ENCODE assay signal across 13 mouse cellular contexts in the genomic region with DNA sequence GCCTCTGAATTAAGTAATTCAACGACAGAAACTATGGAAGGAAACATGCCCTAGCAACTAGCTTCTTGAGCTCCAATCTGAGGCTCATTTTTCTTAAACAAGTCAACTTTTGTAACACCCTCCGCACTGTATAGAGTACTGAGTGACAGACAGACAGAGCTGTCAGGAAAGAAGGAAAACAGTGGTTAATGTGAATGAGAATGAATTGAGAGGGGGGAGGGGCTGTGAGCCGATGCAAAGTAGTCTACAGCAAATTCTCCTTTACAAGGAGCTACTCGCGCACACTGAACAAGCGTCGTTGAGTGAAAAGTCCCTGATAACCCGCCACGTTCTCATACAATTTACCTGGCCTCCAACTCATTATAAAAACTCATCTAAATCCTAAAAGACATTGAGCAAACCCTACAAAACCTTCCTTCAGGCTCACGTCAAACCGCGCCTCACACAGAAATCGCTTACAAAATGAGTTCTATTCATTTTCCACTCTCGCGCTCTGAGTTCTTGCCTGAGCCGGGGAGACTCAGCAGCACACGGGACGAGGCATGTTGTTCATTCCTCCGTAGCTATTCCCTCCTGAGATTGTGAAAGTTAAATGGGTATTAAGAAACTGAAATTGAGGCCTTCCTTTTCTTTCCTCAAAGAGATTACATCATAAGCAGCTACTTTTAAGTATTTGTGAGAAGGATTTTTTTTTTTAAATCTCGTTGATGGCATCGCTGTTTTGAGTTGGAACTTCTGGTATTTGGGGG. TPM values are rescaled to one million over a fixed set of nuclear protein-coding genes. Genes with fewer than 3 reads are reported as not detected.
DNase-seq lines count a peak whose midpoint lies in the region; ATAC-seq lines count a peak whose summit lies in the region.
"Had no signal": no experiment of that assay in that cellular context is flagged by ENCODE, and none has a peak within 500 bp of the region (broad histone marks: within the 10 kb centered on the region; RNA-seq: fewer than 3 reads in every experiment).

No protein-coding gene starts in this region.

- H3K4me2 ChIP-seq in lung, embryonic 16.5 days (ENCODE audit: low read depth, low read length), result peak overlapping the region; percentile 38
- H3K4me2 ChIP-seq in forebrain, embryonic 12.5 days, result peak overlapping the region; percentile 37
- H3K4me2 ChIP-seq in hindbrain, embryonic 14.5 days (replicated peaks), result 0 out of 2 replicates have a peak overlapping the region, but pooled peaks have one; percentile 2
- peak overlapping the region; percentile 21 for H3K4me2 ChIP-seq in midbrain, embryonic 16.5 days (ENCODE audit: low read length)
- H3K4me2 ChIP-seq in kidney, embryonic 14.5 days (replicated peaks; ENCODE audit: low read depth, low read length), result no peak overlapping the region
- H3K4me2 ChIP-seq: liver, embryonic 11.5 days had no signal

- peak overlapping the region; percentile 7; the same call in 1 of the 2 replicates for H3K4me3 ChIP-seq in lung, embryonic 16.5 days (ENCODE audit: low read length)
- H3K4me3 ChIP-seq in forebrain, embryonic 12.5 days (replicated peaks), result no peak overlapping the region
- no peak overlapping the region for H3K4me3 ChIP-seq in hindbrain, embryonic 14.5 days (replicated peaks; ENCODE audit: low read length)
- no peak overlapping the region for H3K4me3 ChIP-seq in midbrain, embryonic 16.5 days (ENCODE audit: low read depth, low read length)
- H3K4me3 ChIP-seq in kidney, embryonic 14.5 days (ENCODE audit: low read length), result no peak overlapping the region

- 41% methylated on average over 21 of the region's 21 CpGs for WGBS in lung, embryonic 16.5 days
- 28% methylated on average over 21 of the region's 21 CpGs for WGBS in forebrain, embryonic 12.5 days
- WGBS in hindbrain, embryonic 14.5 days, result 43% methylated on average over 21 of the region's 21 CpGs
- WGBS in midbrain, embryonic 16.5 days, result 43% methylated on average over 21 of the region's 21 CpGs
- WGBS in kidney, embryonic 14.5 days, result 72% methylated on average over 21 of the region's 21 CpGs

- no peak for DNase-seq in lung, postnatal 4 days
- peak; percentile 36 for DNase-seq in hindbrain, embryonic 14.5 days (ENCODE audit: low spot score)
- no peak for DNase-seq in heart, postnatal 10 days
- DNase-seq: heart, adult 18-20 months; kidney, postnatal 14 days; right cerebral cortex, postnatal 25 days had no signal

- H3K27me3 ChIP-seq in lung, embryonic 16.5 days (ENCODE audit: control insufficient read depth, insufficient read depth, low read depth, low read length), result no peaks in the 10 kb centered on the region
- H3K27me3 ChIP-seq in forebrain, embryonic 12.5 days, result no peaks in the 10 kb centered on the region
- H3K27me3 ChIP-seq in hindbrain, embryonic 14.5 days (ENCODE audit: control insufficient read depth, insufficient read depth, low read length), result no peaks in the 10 kb centered on the region
- no peaks in the 10 kb centered on the region for H3K27me3 ChIP-seq in midbrain, embryonic 16.5 days (ENCODE audit: control insufficient read depth, insufficient read depth, low read depth, low read length)
- no peaks in the 10 kb centered on the region for H3K27me3 ChIP-seq in kidney, embryonic 14.5 days (ENCODE audit: control insufficient read depth, insufficient read depth, low read length)
- H3K27me3 ChIP-seq: Patski had no signal

- intact Hi-C loops in heart, postnatal 10 days (cut with DNase I), result no loop called here

- ATAC-seq in lung, embryonic 16.5 days (ENCODE audit: low read depth), result no peak
- peak; percentile 66; the same call in 1 of the 2 replicates for ATAC-seq in forebrain, embryonic 12.5 days (ENCODE audit: low FRiP score)
- ATAC-seq in hindbrain, embryonic 14.5 days (ENCODE audit: low FRiP score), result no peak
- ATAC-seq in midbrain, embryonic 16.5 days, result no peak
- no peak for ATAC-seq in megakaryocyte-erythroid progenitor cell, adult 5-6 weeks (replicated peaks; ENCODE audit: low FRiP score, low TSS enrichment, poor library complexity, severe bottlenecking)
- ATAC-seq in kidney, embryonic 14.5 days (ENCODE audit: low FRiP score, low TSS enrichment), result no peak
- ATAC-seq: Patski had no signal

- 0 out of 2 replicates have a peak, but pooled peaks cover 2% of the 10 kb centered on the region for H3K4me1 ChIP-seq in lung, embryonic 16.5 days (replicated peaks; ENCODE audit: control insufficient read depth, insufficient read depth, low read length)
- peaks cover 24% of the 10 kb centered on the region for H3K4me1 ChIP-seq in forebrain, embryonic 12.5 days
- 0 out of 2 replicates have a peak, but pooled peaks cover 2% of the 10 kb centered on the region for H3K4me1 ChIP-seq in hindbrain, embryonic 14.5 days (replicated peaks; ENCODE audit: control insufficient read depth, insufficient read depth, low read length)
- H3K4me1 ChIP-seq in midbrain, embryonic 16.5 days (ENCODE audit: control insufficient read depth, insufficient read depth, low read length), result peaks cover 6% of the 10 kb centered on the region
- H3K4me1 ChIP-seq in kidney, embryonic 14.5 days (ENCODE audit: control insufficient read depth, insufficient read depth, low read length), result no peaks in the 10 kb centered on the region

- no peaks in the 10 kb centered on the region for H3K9me3 ChIP-seq in lung, embryonic 16.5 days (ENCODE audit: control insufficient read depth, low read length)
- H3K9me3 ChIP-seq in forebrain, embryonic 12.5 days, result no peaks in the 10 kb centered on the region
- no peaks in the 10 kb centered on the region for H3K9me3 ChIP-seq in hindbrain, embryonic 14.5 days (ENCODE audit: control insufficient read depth, low read length)
- no peaks in the 10 kb centered on the region for H3K9me3 ChIP-seq in midbrain, embryonic 16.5 days (replicated peaks; ENCODE audit: control insufficient read depth, low read length, poor library complexity, severe bottlenecking)
- no peaks in the 10 kb centered on the region for H3K9me3 ChIP-seq in kidney, embryonic 14.5 days (ENCODE audit: control insufficient read depth, low read length)

- H3K36me3 ChIP-seq in lung, embryonic 16.5 days (ENCODE audit: control insufficient read depth, insufficient read depth, low read length), result no peaks in the 10 kb centered on the region
- H3K36me3 ChIP-seq in forebrain, embryonic 12.5 days (replicated peaks), result no peaks in the 10 kb centered on the region
- H3K36me3 ChIP-seq in hindbrain, embryonic 14.5 days (replicated peaks; ENCODE audit: control insufficient read depth, insufficient read depth), result no peaks in the 10 kb centered on the region
- no peaks in the 10 kb centered on the region for H3K36me3 ChIP-seq in midbrain, embryonic 16.5 days (ENCODE audit: control insufficient read depth, insufficient read depth, low read length)
- no peaks in the 10 kb centered on the region for H3K36me3 ChIP-seq in kidney, embryonic 14.5 days (ENCODE audit: control insufficient read depth, insufficient read depth, low read length)

- H3K27ac ChIP-seq in lung, embryonic 16.5 days (ENCODE audit: low read length), result no peak overlapping the region; the same call in 1 of the 2 replicates
- peak overlapping the region; percentile 63 for H3K27ac ChIP-seq in forebrain, embryonic 12.5 days
- no peak overlapping the region for H3K27ac ChIP-seq in hindbrain, embryonic 14.5 days
- no peak overlapping the region for H3K27ac ChIP-seq in midbrain, embryonic 16.5 days (ENCODE audit: low read length)
- no peak overlapping the region for H3K27ac ChIP-seq in kidney, embryonic 14.5 days (ENCODE audit: low read depth, low read length)

- H3K9ac ChIP-seq in lung, embryonic 16.5 days (ENCODE audit: low read length), result 0 out of 2 replicates have a peak overlapping the region, but pooled peaks have one; percentile 5
- no peak overlapping the region for H3K9ac ChIP-seq in forebrain, embryonic 12.5 days
- H3K9ac ChIP-seq in hindbrain, embryonic 14.5 days, result no peak overlapping the region
- no peak overlapping the region for H3K9ac ChIP-seq in midbrain, embryonic 16.5 days (ENCODE audit: low read depth, low read length)
- no peak overlapping the region for H3K9ac ChIP-seq in kidney, embryonic 14.5 days (ENCODE audit: low read depth, low read length)

RNA-seq across cellular contexts. Expression of a gene that starts 54.7 kb away (rescaled TPM):
- polyA plus RNA-seq in lung, embryonic 16.5 days (2015; fragmentation: Nextera tagmentation; extraction: Ambion mirVana), result 0.36 and 0.58 TPM in 2 replicates
- 3.5 and 3.7 TPM in 2 replicates for polyA plus RNA-seq in forebrain, embryonic 12.5 days (2016; fragmentation: Nextera tagmentation; extraction: Ambion mirVana)
- polyA plus RNA-seq in hindbrain, embryonic 14.5 days (2014; fragmentation: Nextera tagmentation; extraction: Ambion mirVana), result 0.70 and 0.76 TPM in 2 replicates
- polyA plus RNA-seq in midbrain, embryonic 16.5 days (2015; fragmentation: Nextera tagmentation; extraction: Ambion mirVana), result 0.50 and 1.7 TPM in 2 replicates
- 14.0 and 14.9 TPM in 2 replicates for total RNA-seq in megakaryocyte-erythroid progenitor cell, adult 5-6 weeks (2014; fragmentation: Nextera tagmentation)
- total RNA-seq in megakaryocyte-erythroid progenitor cell, adult 5-6 weeks (2017), result 8.7 and 24.8 TPM in 2 replicates
- polyA plus RNA-seq in kidney, embryonic 14.5 days (2014; fragmentation: Nextera tagmentation; extraction: Ambion mirVana), result 0.59 and 1.3 TPM in 2 replicates
- total RNA-seq in heart, postnatal 10 days (2021), result 10 to 100 TPM; 24.6 to 36.4 TPM
